Mouse (Mus musculus) adrenal gland (tissue): ENCODE results near the gene Elmod1.

Experiments used
- intact Hi-C: fragments of 180-260 bp; cut with DNase I; formaldehyde crosslinking; loops from one replicate; pipeline ENCODE4 v1.15.1; 2025

Gene Elmod1

GRCm38 (mm10) chr9:53910823-53911222, 64.3 kb downstream of the Elmod1 start:
- intact Hi-C loops = no loop called here

GRCm38 (mm10) chr9:53910331-53910730, 64.8 kb downstream of the Elmod1 start:
- intact Hi-C loops = no loop called here

GRCm38 (mm10) chr9:53906798-53907197, 68.3 kb downstream of the Elmod1 start:
- intact Hi-C loops = no loop called here

- intact Hi-C loops = no loop called here
Observed at GRCm38 (mm10) chr9:53905418-53905817, 69.7 kb downstream of the Elmod1 start.

DNA sequence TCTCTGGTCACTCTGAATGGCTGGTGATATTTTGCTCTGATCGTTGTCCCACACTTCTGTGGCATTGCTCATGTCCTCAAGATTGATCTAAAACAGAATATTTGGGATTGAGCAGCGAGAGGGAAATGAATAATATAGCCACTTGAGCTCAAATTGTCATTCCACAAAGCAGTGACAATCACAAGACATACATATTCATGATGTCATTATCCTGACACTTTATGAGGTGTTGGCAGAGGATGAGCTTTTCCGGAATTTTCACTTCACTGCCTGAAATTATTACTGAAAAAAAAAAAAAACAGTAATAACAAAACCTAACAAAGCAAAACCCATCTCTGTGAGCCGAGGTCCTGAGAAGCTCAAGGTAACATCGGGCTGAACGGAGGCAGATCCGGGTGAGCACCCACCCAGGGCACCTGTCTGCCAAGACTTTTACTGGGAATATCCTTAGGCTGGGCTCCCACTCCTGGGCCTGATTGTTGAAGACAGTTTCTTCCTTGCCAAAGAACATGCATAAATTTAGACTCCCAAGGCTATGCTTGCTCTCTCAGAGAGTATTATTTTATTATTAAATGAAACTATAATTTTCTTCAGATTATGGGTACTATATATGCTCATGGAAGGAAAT, 71.8 kb downstream of the Elmod1 start:
- intact Hi-C loops = no loop called here

DNA sequence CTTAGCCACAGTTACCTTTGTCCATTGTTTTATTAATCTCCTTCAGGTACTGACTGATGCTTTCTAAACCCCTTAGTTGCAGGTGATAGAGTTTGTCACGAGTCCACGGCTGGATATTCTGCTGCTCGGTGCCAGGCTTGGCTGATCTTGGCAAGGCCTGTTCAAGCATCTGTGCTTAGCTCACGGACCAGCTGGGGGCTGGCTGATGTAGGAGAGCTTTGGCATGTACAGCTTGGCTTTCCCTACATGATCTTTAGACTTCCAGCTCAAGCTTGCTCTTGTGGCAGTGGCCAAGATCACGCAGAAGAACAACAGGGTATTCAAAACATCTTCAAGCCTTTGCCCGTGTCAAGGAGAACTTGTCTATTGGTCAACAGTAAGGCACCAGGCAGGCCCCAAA, 75.3 kb downstream of the Elmod1 start:
- intact Hi-C loops = loop anchor here (10.0 kb wide), 1 partner anchor 85 kb away; no protein-coding TSS in a partner anchor

- intact Hi-C loops = loop anchor here (10.0 kb wide), 1 partner anchor 89 kb away; no protein-coding TSS in a partner anchor
Observed at GRCm38 (mm10) chr9:53895827-53896226, 79.3 kb downstream of the Elmod1 start.

DNA sequence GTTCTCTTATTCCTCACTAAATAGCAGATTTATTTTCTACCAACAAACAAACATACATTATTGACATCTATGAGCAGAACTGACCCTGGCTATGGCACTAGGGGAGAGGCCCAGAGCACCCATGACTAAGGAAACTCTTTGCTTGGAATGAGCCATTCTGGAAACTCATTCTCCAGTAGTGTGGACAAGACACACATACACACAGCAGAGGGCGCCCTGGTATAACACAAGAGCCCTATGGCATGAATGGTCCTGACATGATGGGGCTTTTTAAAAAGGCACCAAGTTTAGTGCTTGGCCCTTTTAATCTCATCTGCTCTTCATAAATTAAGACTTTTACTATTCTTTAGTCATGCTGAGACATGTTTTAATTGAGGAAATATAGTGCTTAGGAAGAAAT, 85.0 kb downstream of the Elmod1 start:
- intact Hi-C loops = loop anchor here (10.0 kb wide), 1 partner anchor 95 kb away; no protein-coding TSS in a partner anchor

GRCm38 (mm10) chr9:53883588-53884280, 91.4 kb downstream of the Elmod1 start:
- intact Hi-C loops = no loop called here

- intact Hi-C loops = no loop called here
Observed at GRCm38 (mm10) chr9:53877423-53877822, 97.7 kb downstream of the Elmod1 start.

- intact Hi-C loops = no loop called here
Observed at GRCm38 (mm10) chr9:53873239-53873638, 101.9 kb downstream of the Elmod1 start.
